Mouse (Mus musculus): ENCODE measurements around the gene Mettl27. TPM values are rescaled to one million over a fixed set of nuclear protein-coding genes. Genes with fewer than 3 reads are reported as not detected.

The Mettl27 gene
- 8.3 TPM for polyA plus RNA-seq (2015; fragmentation: Illumina TruSeq; extraction: RNeasy Lipid Tissue Mini Kit (QIAGEN cat#74804); ENCODE audit: insufficient read depth, low replicate concordance)

DNA sequence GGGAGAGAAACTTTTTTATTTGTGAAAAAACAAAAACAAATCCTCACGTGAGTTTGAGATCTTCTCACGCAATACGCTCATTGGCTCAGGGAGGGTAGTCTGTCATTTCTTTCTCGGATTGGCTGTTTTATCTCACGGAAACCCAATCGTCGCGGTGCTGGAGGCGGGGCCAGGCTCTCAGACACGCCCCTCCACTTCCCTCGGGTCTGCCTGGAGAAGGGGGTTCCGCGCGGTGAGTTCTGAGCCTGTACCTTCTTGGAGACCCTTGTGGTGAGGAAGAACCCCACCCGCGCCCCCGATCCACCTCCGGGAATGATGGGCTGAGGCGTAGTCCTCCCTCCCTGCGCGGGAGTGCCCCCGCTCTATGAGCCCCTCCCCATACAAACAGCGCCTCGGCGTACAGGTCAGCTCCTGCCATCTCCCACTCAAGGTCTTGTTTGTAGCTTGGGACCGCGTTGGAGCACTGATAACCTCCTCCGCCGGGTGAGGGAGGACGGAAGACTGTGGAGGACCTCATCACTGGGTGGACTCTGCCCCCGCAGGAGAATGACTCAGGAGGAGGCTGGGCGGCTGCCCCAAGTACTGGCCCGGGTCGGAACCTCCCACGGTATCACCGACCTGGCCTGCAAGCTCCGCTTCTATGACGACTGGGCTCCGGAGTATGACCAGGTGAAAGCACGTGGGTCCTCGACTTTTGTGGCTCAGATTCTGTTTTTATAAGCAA lies at the start of gene Mettl27:
Gene Mettl27 (plus strand): TSS at position 190 of the 724 bp plus-strand sequence.

DNA sequence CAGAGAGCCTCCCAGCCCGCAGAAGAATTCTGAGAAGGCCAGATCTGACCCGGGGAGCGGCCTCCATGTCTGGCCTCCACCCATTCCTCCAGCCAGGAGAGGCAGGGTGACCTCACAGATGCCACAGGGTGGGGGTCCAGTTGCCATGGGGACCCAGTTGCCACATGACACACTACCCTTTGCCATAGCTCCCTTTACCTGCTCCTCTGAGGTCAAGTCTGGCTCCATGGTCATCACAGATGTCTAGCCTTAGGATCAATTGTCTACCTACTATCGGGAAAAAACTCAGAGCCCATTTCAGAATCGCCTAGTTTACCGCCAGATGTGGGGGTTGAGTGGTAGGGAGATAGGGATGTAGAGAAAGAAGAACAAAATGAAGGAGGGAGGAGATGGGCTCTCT lies 25.5 kb upstream of the Mettl27 start, which contains the start of gene Tmem270:
Gene Tmem270 (minus strand): TSS at position 101 of the 400 bp plus-strand sequence.

GRCm38 (mm10) chr5:134915311-134915710 lies 16.9 kb upstream of the Mettl27 start, which contains the start of gene Cldn13:
Cldn13 (minus strand) TSS chr5:134915526.

GRCm38 (mm10) chr5:134946857-134947255 lies 14.7 kb downstream of the Mettl27 start, which contains the start of gene Cldn4:
Cldn4 (minus strand) TSS chr5:134946934.

GRCm38 (mm10) chr5:134985633-134986297 lies 53.6 kb downstream of the Mettl27 start, which contains the start of gene Cldn3:
Cldn3 (plus strand) TSS chr5:134986214.

Other genes with a start within 250 kb of the Mettl27 start
- 9.2 TPM for gene Limk1, start 243.8 kb upstream of the Mettl27 start, polyA plus RNA-seq (2015; fragmentation: Illumina TruSeq; extraction: RNeasy Lipid Tissue Mini Kit (QIAGEN cat#74804); ENCODE audit: insufficient read depth, low replicate concordance)
- 12.5 TPM for gene Eln, start 185.0 kb upstream of the Mettl27 start, polyA plus RNA-seq (2015; fragmentation: Illumina TruSeq; extraction: RNeasy Lipid Tissue Mini Kit (QIAGEN cat#74804); ENCODE audit: insufficient read depth, low replicate concordance)
- not detected for gene Tmem270, start 25.6 kb upstream of the Mettl27 start, polyA plus RNA-seq (2015; fragmentation: Illumina TruSeq; extraction: RNeasy Lipid Tissue Mini Kit (QIAGEN cat#74804); ENCODE audit: insufficient read depth, low replicate concordance)
- 18.6 TPM for gene Cldn13, start 16.8 kb upstream of the Mettl27 start, polyA plus RNA-seq (2015; fragmentation: Illumina TruSeq; extraction: RNeasy Lipid Tissue Mini Kit (QIAGEN cat#74804); ENCODE audit: insufficient read depth, low replicate concordance)
- not detected for gene Cldn4, start 14.6 kb downstream of the Mettl27 start, polyA plus RNA-seq (2015; fragmentation: Illumina TruSeq; extraction: RNeasy Lipid Tissue Mini Kit (QIAGEN cat#74804); ENCODE audit: insufficient read depth, low replicate concordance)
- gene Cldn3, start 53.8 kb downstream of the Mettl27 start, polyA plus RNA-seq (2015; fragmentation: Illumina TruSeq; extraction: RNeasy Lipid Tissue Mini Kit (QIAGEN cat#74804); ENCODE audit: insufficient read depth, low replicate concordance), result not detected
- 24.8 TPM for gene Abhd11, start 76.8 kb downstream of the Mettl27 start, polyA plus RNA-seq (2015; fragmentation: Illumina TruSeq; extraction: RNeasy Lipid Tissue Mini Kit (QIAGEN cat#74804); ENCODE audit: insufficient read depth, low replicate concordance)
- gene Stx1a, start 91.1 kb downstream of the Mettl27 start, polyA plus RNA-seq (2015; fragmentation: Illumina TruSeq; extraction: RNeasy Lipid Tissue Mini Kit (QIAGEN cat#74804); ENCODE audit: insufficient read depth, low replicate concordance), result 1.6 TPM
- 12.8 TPM for gene Dnajc30, start 131.8 kb downstream of the Mettl27 start, polyA plus RNA-seq (2015; fragmentation: Illumina TruSeq; extraction: RNeasy Lipid Tissue Mini Kit (QIAGEN cat#74804); ENCODE audit: insufficient read depth, low replicate concordance)
- gene Bud23, start 132.6 kb downstream of the Mettl27 start, polyA plus RNA-seq (2015; fragmentation: Illumina TruSeq; extraction: RNeasy Lipid Tissue Mini Kit (QIAGEN cat#74804); ENCODE audit: insufficient read depth, low replicate concordance), result 30.9 TPM
- gene Vps37d, start 145.9 kb downstream of the Mettl27 start, polyA plus RNA-seq (2015; fragmentation: Illumina TruSeq; extraction: RNeasy Lipid Tissue Mini Kit (QIAGEN cat#74804); ENCODE audit: insufficient read depth, low replicate concordance), result not detected
- gene Mlxipl, start 157.5 kb downstream of the Mettl27 start, polyA plus RNA-seq (2015; fragmentation: Illumina TruSeq; extraction: RNeasy Lipid Tissue Mini Kit (QIAGEN cat#74804); ENCODE audit: insufficient read depth, low replicate concordance), result 0.12 TPM
- 9.8 TPM for gene Tbl2, start 217.3 kb downstream of the Mettl27 start, polyA plus RNA-seq (2015; fragmentation: Illumina TruSeq; extraction: RNeasy Lipid Tissue Mini Kit (QIAGEN cat#74804); ENCODE audit: insufficient read depth, low replicate concordance)
- 31.1 TPM for gene Bcl7b, start 235.9 kb downstream of the Mettl27 start, polyA plus RNA-seq (2015; fragmentation: Illumina TruSeq; extraction: RNeasy Lipid Tissue Mini Kit (QIAGEN cat#74804); ENCODE audit: insufficient read depth, low replicate concordance)

Data from spleen, adult 10 weeks (tissue).